Mouse (Mus musculus) E14TG2a.4 (cell line): ENCODE results near the gene Dbnl.

Experiments
- CTCF ChIP-seq: conservative IDR thresholded peaks from 2 replicates; pipeline ENCODE4 v1.5.1; 2014; ENCODE audit warnings: low read length
- POU5F1 ChIP-seq: IDR thresholded peaks from 2 replicates; pipeline ENCODE4 v1.6.1; 2014; ENCODE audit warnings: low read length, borderline replicate concordance

DNA sequence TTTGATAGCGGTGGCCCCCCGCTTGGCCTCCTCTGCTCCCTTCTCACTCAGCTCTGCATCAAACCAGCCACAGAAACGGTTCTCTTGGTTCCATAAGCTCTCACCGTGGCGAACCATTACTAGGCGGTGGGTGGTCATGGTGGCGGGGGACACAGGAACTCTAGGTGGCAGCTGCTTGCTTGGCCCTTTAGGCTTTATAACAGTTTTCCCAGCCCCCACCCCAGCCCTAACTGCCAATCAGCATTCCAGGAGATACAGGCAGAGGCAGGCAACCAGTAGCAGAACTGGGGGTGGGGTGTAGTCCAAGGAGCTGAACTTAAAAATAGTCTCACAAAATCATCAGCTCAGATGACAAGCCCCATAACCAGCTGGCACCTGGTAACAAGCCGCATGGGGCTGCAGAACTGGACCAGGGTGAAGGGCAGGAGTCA lies 15.3 kb downstream of the Dbnl start, which contains the start of gene Pgam2:
- no peak for TF ChIP-seq CTCF
- no peak for TF ChIP-seq POU5F1
